Mouse (Mus musculus) liver, embryonic 13.5 days (tissue): ENCODE data around the gene Pnp. TPM values are rescaled to one million over a fixed set of nuclear protein-coding genes. Genes with fewer than 3 reads are reported as not detected.
"Not testable (repeated sequence)": the region's sequence is repeated elsewhere in the genome, so short reads cannot be mapped to it uniquely, and the experiment has no call there.

Source experiments
- ATAC-seq: fragments of 200-750 bp; cut with Nextera tagmentation; 2 replicates; pipeline ENCODE4 v1.8.0; 2017; ENCODE audit warnings: low read depth, mild to moderate bottlenecking, moderate number of reproducible peaks, moderate library complexity
- DNase-seq: peaks from one replicate; pipeline ENCODE4 v3.0.0; 2022
- H3K27ac ChIP-seq: fragments of 300-500 bp; sonication (generic); 2 replicates; pipeline ENCODE4 v1.5.1; 2015; ENCODE audit warnings: moderate library complexity, mild to moderate bottlenecking, inconsistent platforms
- H3K27me3 ChIP-seq: fragments of 300-500 bp; sonication (generic); 2 replicates; pipeline ENCODE4 v1.6.1; 2015; ENCODE audit warnings: mild to moderate bottlenecking, inconsistent platforms
- H3K36me3 ChIP-seq: fragments of 300-500 bp; sonication (generic); 2 replicates; pipeline ENCODE4 v1.6.1; 2015; ENCODE audit warnings: mild to moderate bottlenecking, inconsistent platforms
- H3K4me1 ChIP-seq: fragments of 300-500 bp; sonication (generic); replicated peaks from 2 replicates; pipeline ENCODE4 v1.6.1; 2015; ENCODE audit warnings: inconsistent platforms
- H3K4me2 ChIP-seq: fragments of 300-500 bp; sonication (generic); 2 replicates; pipeline ENCODE4 v1.6.1; 2015; ENCODE audit warnings: inconsistent platforms, mild to moderate bottlenecking, moderate library complexity
- H3K4me3 ChIP-seq: fragments of 300-500 bp; sonication (generic); replicated peaks from 2 replicates; pipeline ENCODE4 v1.5.1; 2015; ENCODE audit warnings: mild to moderate bottlenecking, inconsistent platforms
- H3K9ac ChIP-seq: fragments of 300-500 bp; sonication (generic); 2 replicates; pipeline ENCODE4 v1.6.1; 2015; ENCODE audit warnings: mild to moderate bottlenecking, inconsistent platforms
- H3K9me3 ChIP-seq: fragments of 300-500 bp; sonication (generic); replicated peaks from 2 replicates; pipeline ENCODE4 v1.6.1; 2016; ENCODE audit warnings: inconsistent platforms
- WGBS: fragments of 180-500 bp; shearing (Covaris S2); methylation state at CpG from one replicate; pipeline ENCODE4 v1.1.7; 2015; ENCODE audit not compliant: insufficient replicate concordance; 5-methylcytosine and 5-hydroxymethylcytosine counted together
- polyA plus RNA-seq: library from polyadenylated mRNA; unstranded; fragments of >200 nt; fragmentation: Nextera tagmentation; extraction: Ambion mirVana; gene quantifications from 2 replicates; pipeline ENCODE4 v1.2.1, GENCODE M21; 2015

The Pnp gene
- polyA plus RNA-seq, 1 experiment from 2014 or later, result 82.4 TPM

- Histone ChIP-seq H3K27ac (no peak overlapping the region), H3K9ac (no peak overlapping the region), H3K27me3 (no peaks in the 10 kb centered on the region), H3K4me3 (no peak overlapping the region), H3K4me1 (peaks cover 8% of the 10 kb centered on the region), H3K9me3 (no peaks in the 10 kb centered on the region), H3K36me3 (no peaks in the 10 kb centered on the region), H3K4me2 (no peak overlapping the region)
- 49% methylated on average over 1 of the region's 1 CpGs for WGBS
- ATAC-seq (no peak), DNase-seq (no peak)
Measured at GRCm38 (mm10) chr14:50936649-50937048, 5.8 kb downstream of the Pnp start.

GRCm38 (mm10) chr14:50938119-50938908 lies 7.4 kb downstream of the Pnp start:
- WGBS, result 76% methylated on average over 3 of the region's 3 CpGs
- Histone ChIP-seq H3K4me3 (no peak overlapping the region), H3K4me1 (no peaks in the 10 kb centered on the region; the same call in 1 of the 2 replicates), H3K9ac (no peak overlapping the region), H3K36me3 (no peaks in the 10 kb centered on the region), H3K4me2 (no peak overlapping the region), H3K27ac (no peak overlapping the region), H3K27me3 (no peaks in the 10 kb centered on the region), H3K9me3 (no peaks in the 10 kb centered on the region)
- ATAC-seq (no peak), DNase-seq (no peak)

- Histone ChIP-seq H3K9ac (no peak overlapping the region), H3K27me3 (no peaks in the 10 kb centered on the region), H3K27ac (no peak overlapping the region), H3K4me2 (no peak overlapping the region), H3K4me3 (no peak overlapping the region), H3K36me3 (no peaks in the 10 kb centered on the region), H3K9me3 (no peaks in the 10 kb centered on the region), H3K4me1 (peaks cover 4% of the 10 kb centered on the region)
- WGBS, result 7% methylated on average over 2 of the region's 2 CpGs
- ATAC-seq (no peak), DNase-seq (no peak)
Measured at GRCm38 (mm10) chr14:50938940-50939339, 8.1 kb downstream of the Pnp start.

GRCm38 (mm10) chr14:50943932-50944667 lies 13.2 kb downstream of the Pnp start, which contains the start of gene Gm49342:
Gene Gm49342 (plus strand): TSS chr14:50944517.
- Histone ChIP-seq H3K4me3 (peak within 1 kb of the TSS; percentile 78), H3K36me3 (peaks cover 14% of the 10 kb centered on the region), H3K9ac (peak within 1 kb of the TSS; percentile 85), H3K4me2 (peak within 1 kb of the TSS; percentile 84), H3K27ac (peak within 1 kb of the TSS; percentile 91), H3K27me3 (no peaks in the 10 kb centered on the region), H3K9me3 (no peaks in the 10 kb centered on the region), H3K4me1 (peaks cover 25% of the 10 kb centered on the region)
- peak; percentile 91 for DNase-seq
- WGBS, result 7% methylated on average over 31 of the region's 31 CpGs
- peak; percentile 97 for ATAC-seq

- Histone ChIP-seq H3K4me1 (peaks cover 25% of the 10 kb centered on the region), H3K9ac (peak overlapping the region; percentile 85), H3K4me3 (peak overlapping the region; percentile 78), H3K27ac (peak overlapping the region; percentile 91), H3K36me3 (peaks cover 20% of the 10 kb centered on the region), H3K4me2 (peak overlapping the region; percentile 84)
- DNase-seq, H3K27me3 ChIP-seq, H3K9me3 ChIP-seq: not testable (repeated sequence)
- WGBS, result under 1% methylated on average over 15 of the region's 15 CpGs
- peak; percentile 89 for ATAC-seq
Measured at GRCm38 (mm10) chr14:50944668-50945033, 13.8 kb downstream of the Pnp start.

- not testable (repeated sequence) for H3K9me3 ChIP-seq, H3K27me3 ChIP-seq, ATAC-seq, DNase-seq
- peak overlapping the region; percentile 91 for H3K27ac ChIP-seq
- peaks cover 25% of the 10 kb centered on the region for H3K4me1 ChIP-seq
- H3K36me3 ChIP-seq, result peaks cover 21% of the 10 kb centered on the region
- WGBS, result 6% methylated on average over 6 of the region's 6 CpGs
- H3K9ac ChIP-seq, result peak overlapping the region; percentile 85
- peak overlapping the region; percentile 78 for H3K4me3 ChIP-seq
- peak overlapping the region; percentile 84 for H3K4me2 ChIP-seq
Measured at GRCm38 (mm10) chr14:50945081-50945480, 14.2 kb downstream of the Pnp start.

- not testable (repeated sequence) for H3K27me3 ChIP-seq, H3K9me3 ChIP-seq, DNase-seq, ATAC-seq
- Histone ChIP-seq H3K36me3 (peaks cover 23% of the 10 kb centered on the region), H3K4me1 (peaks cover 25% of the 10 kb centered on the region), H3K9ac (peak overlapping the region; percentile 85), H3K4me3 (peak overlapping the region; percentile 78), H3K27ac (peak overlapping the region; percentile 91), H3K4me2 (peak overlapping the region; percentile 84)
- WGBS, result 4% methylated on average over 3 of the region's 3 CpGs
Measured at GRCm38 (mm10) chr14:50945526-50945925, 14.6 kb downstream of the Pnp start.

GRCm38 (mm10) chr14:50955487-50955886 lies 24.6 kb downstream of the Pnp start:
- WGBS, result 70% methylated on average over 10 of the region's 10 CpGs
- no peak for DNase-seq
- no peaks in the 10 kb centered on the region for H3K9me3 ChIP-seq
- ATAC-seq, result no peak
- peak overlapping the region; percentile 83; the same call in 1 of the 2 replicates for H3K27ac ChIP-seq
- no peak overlapping the region for H3K9ac ChIP-seq
- no peaks in the 10 kb centered on the region for H3K27me3 ChIP-seq
- peaks cover 35% of the 10 kb centered on the region for H3K4me1 ChIP-seq
- H3K4me2 ChIP-seq, result peak overlapping the region; percentile 67
- H3K4me3 ChIP-seq, result peak overlapping the region; percentile 54; the same call in 1 of the 2 replicates
- peaks cover 22% of the 10 kb centered on the region for H3K36me3 ChIP-seq

- H3K4me3 ChIP-seq, result peak within 1 kb of the TSS; percentile 54
Measured at GRCm38 (mm10) chr14:50955942-50956508, 25.1 kb downstream of the Pnp start, which contains the start of gene Pnp2. Gene Pnp2 (plus strand): TSS chr14:50955992.

GRCm38 (mm10) chr14:50956724-50957123 lies 25.8 kb downstream of the Pnp start:
- ATAC-seq, H3K27me3 ChIP-seq, H3K9me3 ChIP-seq, DNase-seq, H3K36me3 ChIP-seq: not testable (repeated sequence)
- Histone ChIP-seq H3K27ac (peak overlapping the region; percentile 83), H3K9ac (peak overlapping the region; percentile 65), H3K4me2 (peak overlapping the region; percentile 67), H3K4me3 (peak overlapping the region; percentile 54), H3K4me1 (peaks cover 35% of the 10 kb centered on the region)
- 80% methylated on average over 6 of the region's 6 CpGs for WGBS

More at GRCm38 (mm10) chr14:50955942-50956508, 25.1 kb downstream of the Pnp start, which contains the start of gene Pnp2:
- not testable (repeated sequence) for H3K27me3 ChIP-seq, DNase-seq, H3K9me3 ChIP-seq
- peaks cover 35% of the 10 kb centered on the region for H3K4me1 ChIP-seq
- 15% methylated on average over 19 of the region's 19 CpGs for WGBS
- H3K27ac ChIP-seq, result peak within 1 kb of the TSS; percentile 83
- ATAC-seq, result peak; percentile 83
- H3K9ac ChIP-seq, result peak within 1 kb of the TSS; percentile 65
- H3K36me3 ChIP-seq, result peaks cover 17% of the 10 kb centered on the region
- peak within 1 kb of the TSS; percentile 67 for H3K4me2 ChIP-seq

- peak overlapping the region; percentile 67 for H3K4me2 ChIP-seq
- not testable (repeated sequence) for H3K27me3 ChIP-seq, H3K36me3 ChIP-seq, ATAC-seq, H3K9me3 ChIP-seq, DNase-seq
- peak overlapping the region; percentile 83 for H3K27ac ChIP-seq
- H3K4me1 ChIP-seq, result peaks cover 35% of the 10 kb centered on the region
- WGBS, result 30% methylated on average over 3 of the region's 3 CpGs
- H3K9ac ChIP-seq, result peak overlapping the region; percentile 65
- peak overlapping the region; percentile 54 for H3K4me3 ChIP-seq
Measured at GRCm38 (mm10) chr14:50957146-50957545, 26.3 kb downstream of the Pnp start.
